Mouse (Mus musculus): ENCODE results near the gene Gramd4.

- TF ChIP-seq POLR2A (IDR thresholded peaks at IDR 0.05; ENCODE audit: low read depth, low read length) (no peak), CTCF (IDR thresholded peaks at IDR 0.05; ENCODE audit: borderline replicate concordance, insufficient read depth, low read length) (no peak)
These were observed 4.5 kb downstream of the Gramd4 start for GRCm38 (mm10) chr15:86061848-86062481.

Measured in embryonic fibroblast, embryonic 13.5 days (primary cell).